Mouse (Mus musculus) lung, postnatal 4 days (tissue): ENCODE measurements around the gene Gpr31b.
"Not testable (repeated sequence)": the region's sequence is repeated elsewhere in the genome, so short reads cannot be mapped to it uniquely, and the experiment has no call there.

Experiments used
- DNase-seq, 2 experiments: peaks; one replicate each; pipeline ENCODE4 v3.0.0; 2021

Gpr31b gene

DNA sequence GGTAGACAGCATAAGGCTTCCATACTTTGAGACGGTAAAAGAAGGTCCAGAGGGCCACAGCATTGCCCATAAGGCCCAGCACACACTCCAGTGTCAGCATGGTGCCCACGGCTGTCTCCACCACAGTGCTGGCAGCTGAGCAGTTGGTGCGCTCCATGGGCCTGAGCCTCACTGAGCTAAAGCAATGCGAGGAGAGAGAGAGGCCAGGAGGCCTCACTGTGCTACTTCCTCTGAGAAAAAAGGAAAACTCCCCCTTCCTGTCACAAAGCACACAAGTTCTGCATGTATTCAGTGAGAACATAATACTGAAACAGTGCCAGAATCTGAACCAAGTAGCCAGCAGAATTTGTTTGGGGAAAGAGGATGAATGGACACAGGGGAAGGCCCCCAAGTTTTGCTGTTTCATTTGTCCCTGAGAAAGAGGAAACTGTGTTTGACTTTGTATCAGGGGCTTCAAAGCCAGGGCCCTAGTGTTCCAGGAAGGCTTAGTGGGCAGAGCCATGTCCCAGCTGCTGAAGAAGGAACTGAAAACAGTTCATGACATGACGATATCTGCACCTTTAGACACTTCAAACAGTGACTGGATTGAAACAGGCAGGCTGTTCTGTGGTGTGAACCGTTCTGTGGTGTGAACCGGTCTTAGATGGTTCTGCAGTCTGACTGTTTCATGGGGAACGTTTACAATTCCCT, at the start of gene Gpr31b:
Gene Gpr31b, minus strand, starts transcription at position 173 of the 690 bp plus-strand sequence.
- not testable (repeated sequence) for DNase-seq

GRCm38 (mm10) chr17:13092960-13093359, 40.9 kb upstream of the Gpr31b start:
- DNase-seq, result not testable (repeated sequence)

DNA sequence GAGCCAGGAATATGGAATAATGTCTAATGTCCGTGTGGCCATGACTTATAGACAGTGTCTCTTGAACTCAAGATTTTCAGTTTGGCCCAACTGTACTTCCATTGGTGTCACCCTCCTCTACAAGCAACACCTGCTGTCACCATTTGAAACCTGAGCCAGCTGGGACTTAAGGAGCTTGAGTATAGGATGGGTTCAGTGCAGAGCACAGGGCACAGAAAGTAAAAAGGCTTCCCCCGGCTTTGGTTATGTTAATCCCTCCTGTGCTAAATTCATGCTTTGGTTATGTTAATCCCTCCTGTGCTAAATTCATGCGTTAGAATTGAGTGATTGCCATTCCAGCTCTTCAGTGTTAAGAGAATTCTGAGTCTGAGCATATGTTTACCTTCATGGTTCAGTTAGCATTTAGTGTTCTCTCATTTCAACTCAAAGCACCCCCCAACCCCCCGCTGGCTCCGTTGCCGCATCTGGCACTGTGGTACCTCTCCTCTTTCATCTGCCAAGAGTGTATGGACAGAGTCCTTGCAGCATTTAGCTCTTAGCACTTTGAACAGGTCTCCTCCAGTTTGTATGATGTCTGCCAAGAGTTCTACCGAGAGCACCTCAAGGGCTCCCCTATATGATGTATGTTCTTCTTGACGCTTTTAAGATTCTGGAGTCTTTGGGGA, 40.1 kb upstream of the Gpr31b start:
- DNase-seq, result not testable (repeated sequence)

GRCm38 (mm10) chr17:13091510-13091909, 39.4 kb upstream of the Gpr31b start:
- DNase-seq, result not testable (repeated sequence)

DNA sequence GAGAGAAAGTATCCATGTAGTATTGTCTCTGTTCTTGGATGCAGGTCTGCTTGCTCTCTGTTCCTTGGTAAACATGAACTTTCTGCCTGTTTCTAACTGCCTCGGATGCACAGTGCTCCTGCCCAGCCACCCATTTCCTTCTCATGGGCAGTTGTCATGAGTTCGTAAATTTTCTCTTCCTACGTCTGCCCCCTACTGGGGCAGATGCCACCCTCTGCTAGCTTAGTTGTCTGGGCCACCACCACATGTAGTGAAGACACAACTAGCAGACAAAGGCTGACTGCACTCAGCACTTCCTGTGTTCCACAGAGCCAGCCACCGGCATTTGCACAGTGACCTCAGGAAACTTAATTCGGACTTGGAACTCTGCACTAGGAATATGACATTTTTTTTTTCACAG, 17.1 kb upstream of the Gpr31b start:
- not testable (repeated sequence) for DNase-seq

GRCm38 (mm10) chr17:13067864-13068385, 15.8 kb upstream of the Gpr31b start:
- not testable (repeated sequence) for DNase-seq

DNA sequence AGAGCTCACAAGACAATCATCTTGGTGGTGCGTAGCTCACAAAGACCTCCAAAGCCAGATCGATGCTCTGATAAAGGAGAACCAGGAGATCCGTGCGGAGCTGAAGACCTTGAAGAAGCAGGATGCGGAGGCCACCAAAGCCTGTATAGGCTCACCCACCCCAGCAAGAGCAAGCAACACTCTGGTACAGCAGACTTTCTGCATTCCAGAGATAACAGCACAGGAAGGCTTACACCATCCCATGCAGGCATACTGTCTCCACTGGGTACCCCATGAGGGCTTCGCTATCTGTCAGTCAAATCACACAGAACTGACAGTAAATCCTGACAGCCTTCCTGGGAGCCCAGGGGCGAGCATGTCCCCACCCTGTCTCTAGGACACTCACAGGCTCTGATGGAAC, 10.8 kb upstream of the Gpr31b start:
- not testable (repeated sequence) for DNase-seq

DNA sequence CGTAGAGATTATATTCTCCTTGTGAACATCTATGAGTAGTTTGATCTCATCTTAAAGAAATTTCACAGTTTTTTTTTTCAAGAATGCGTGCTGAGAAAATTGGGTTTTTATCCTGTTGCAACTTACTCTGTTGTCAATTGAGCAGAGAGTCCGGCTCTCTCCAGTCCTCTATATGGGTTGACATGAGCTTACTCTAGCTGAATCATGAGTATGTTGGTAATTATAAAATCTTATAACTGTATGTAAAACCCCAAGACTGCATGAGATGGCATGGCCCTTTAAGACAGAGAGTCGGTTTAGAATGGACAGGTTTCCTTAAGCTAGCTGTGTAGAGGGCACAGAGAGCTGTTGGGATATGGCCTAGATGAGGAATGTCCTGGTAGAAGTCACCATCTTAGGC, 8.7 kb upstream of the Gpr31b start, which contains the start of gene Tcp10b:
Gene Tcp10b, plus strand, starts transcription at position 301 of the 400 bp plus-strand sequence.
- not testable (repeated sequence) for DNase-seq

- peak; percentile 25 to 54 for DNase-seq
These were observed 8.0 kb downstream of the Gpr31b start for GRCm38 (mm10) chr17:13043846-13044673.

DNA sequence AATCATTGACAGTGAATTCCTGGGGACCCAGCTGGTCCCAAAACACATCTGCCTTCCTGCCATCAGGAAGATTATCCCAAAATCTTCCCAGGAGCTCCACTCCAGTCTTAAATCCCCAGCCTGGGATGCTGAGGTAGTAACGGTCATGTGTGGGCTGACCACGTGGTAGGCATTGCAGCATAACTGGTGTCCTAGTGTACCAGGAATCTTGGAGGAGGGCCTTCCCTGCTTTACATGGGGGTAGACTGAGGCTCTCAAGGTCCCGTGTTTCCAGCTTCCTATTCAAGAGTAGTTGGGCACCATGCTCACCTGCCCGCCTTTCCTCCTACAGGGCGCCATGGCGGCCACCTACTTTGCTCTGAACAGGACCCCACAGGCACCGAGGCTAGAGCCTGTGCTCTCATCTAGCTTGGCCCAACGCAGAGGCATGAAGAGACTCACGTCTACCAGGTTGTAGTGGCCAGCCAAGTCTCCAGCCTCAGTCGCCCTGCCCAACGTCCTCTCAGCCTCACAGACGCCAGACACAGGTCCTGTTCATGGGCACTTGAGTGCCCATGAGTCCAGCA, 15.4 kb downstream of the Gpr31b start:
- DNase-seq, result not testable (repeated sequence)

DNA sequence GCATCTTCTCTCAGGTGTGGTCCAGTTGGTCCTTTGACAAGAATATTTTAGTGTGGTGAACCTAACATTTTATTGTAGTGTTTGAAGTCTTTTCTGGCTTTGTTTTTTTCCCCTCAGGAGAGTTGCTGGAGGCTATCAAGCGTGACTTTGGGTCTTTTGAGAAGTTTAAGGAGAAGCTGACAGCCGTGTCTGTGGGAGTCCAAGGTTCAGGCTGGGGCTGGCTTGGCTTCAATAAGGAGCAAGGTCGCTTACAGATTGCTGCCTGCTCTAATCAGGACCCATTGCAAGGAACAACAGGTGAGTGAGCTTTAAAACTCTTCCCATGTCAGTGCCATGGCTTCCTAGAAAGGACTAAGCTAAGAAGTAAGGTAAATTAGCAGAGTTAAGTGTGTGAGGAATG, 38.8 kb downstream of the Gpr31b start:
- no peak for DNase-seq

DNA sequence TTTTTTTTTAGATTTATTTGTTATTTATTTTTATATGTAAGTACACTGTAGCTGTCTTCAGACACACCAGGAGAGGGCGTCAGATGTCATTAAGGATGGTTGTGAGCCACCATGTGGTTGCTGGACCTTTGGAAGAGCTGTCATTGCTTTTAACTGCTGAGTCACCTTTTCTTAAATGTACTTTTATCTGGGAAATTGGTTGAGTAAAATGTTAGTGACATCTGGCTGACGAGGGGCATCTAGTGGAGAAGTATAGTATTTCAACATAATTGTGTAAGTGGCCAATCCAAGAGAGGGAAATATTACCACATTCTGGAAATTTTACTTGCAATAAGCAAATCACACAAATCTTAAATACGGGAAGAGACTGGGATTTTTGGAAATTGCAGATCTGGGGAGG, 42.2 kb downstream of the Gpr31b start:
- DNase-seq, result peak in 1 of 2 experiments; percentile 46

DNA sequence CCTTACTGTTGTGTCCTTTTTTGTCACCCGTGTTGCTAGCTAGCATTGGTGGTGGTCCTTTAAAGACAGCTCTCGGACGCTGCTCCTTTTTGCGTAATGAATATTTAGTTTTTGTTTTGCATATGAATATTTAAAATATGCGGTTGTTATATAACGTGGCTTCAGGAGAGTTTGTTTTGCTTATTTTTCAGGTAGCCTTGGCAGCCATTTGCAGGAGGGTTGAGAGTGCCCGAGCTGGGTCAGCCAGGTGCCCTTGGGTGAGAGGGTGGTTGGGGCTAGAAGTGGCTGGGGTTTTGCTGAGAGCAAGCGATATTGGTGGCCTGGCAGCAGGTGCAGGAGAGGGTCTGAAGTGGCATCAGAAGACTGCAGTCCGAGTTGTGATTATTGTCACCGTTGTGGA, 43.6 kb downstream of the Gpr31b start:
- DNase-seq, result peak; percentile 10 to 42

- peak; percentile 99 to 100 for DNase-seq
These were observed 44.2 kb downstream of the Gpr31b start for GRCm38 (mm10) chr17:13007730-13008425.

DNA sequence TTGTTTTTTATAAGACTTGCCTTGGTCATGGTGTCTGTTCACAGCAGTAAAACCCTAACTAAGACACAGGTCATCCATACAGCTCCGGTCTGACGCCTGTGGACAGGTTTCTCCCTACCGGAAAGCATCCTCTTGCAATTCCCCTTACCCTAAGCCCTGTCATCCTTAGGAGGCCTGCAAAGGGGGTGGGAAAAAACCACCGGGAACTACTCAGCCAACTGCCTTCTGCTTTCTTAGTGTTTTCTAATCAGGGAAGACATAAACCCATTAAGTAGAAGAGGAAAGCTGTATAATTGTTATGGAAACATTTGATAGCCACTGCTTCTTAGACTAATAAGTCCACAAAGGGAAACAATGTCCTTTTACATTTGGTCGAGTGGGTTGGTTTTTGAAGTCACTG, 45.1 kb downstream of the Gpr31b start:
- no peak for DNase-seq

GRCm38 (mm10) chr17:13006546-13006945, 45.5 kb downstream of the Gpr31b start, which contains the start of gene Sod2:
Gene Sod2, plus strand, starts transcription at chr17:13006846.
- DNase-seq, result not testable (repeated sequence)

DNA sequence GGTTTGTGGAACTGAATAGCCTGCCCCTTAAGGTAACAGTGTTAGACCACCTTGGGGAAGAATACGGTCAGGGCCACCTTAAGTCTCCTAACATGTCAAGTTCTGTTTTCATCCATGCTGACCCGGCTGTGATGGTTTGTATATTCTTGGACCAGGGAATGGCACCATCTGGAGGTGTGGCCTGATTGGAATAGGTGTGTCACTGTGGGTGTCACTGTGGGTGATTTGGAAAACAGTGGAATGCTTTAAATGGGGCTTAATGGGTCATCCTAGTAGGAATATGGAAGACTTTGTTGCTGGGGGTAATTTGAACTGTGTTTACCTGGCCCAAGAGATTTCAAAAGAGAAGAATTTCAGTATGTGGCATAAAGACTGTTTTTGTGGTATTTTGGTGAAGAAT, 47.7 kb downstream of the Gpr31b start:
- DNase-seq, result not testable (repeated sequence)

GRCm38 (mm10) chr17:13002243-13002642, 49.9 kb downstream of the Gpr31b start:
- not testable (repeated sequence) for DNase-seq
